ENCODE assay signal across 8 mouse cellular contexts in the genomic region with DNA sequence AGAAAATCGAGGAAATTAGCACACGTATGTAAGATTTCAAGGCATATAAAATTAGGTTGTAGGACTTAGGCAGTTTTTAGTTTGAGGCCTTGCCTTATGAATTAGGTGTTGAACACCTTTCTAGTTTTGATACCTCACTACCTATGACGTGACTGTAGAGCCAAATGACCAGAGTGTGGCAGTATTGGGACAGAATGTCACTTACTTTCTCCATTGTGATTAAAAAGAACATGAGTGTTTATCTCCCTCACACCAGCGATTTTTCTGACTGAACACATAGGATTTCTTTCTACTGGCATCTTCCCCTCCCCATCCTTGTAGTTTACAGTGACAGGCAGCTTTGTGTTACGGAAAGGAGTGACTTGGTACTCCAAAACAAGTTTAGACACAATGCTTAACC. TPM values are rescaled to one million over a fixed set of nuclear protein-coding genes. Genes with fewer than 3 reads are reported as not detected.
DNase-seq lines count a peak whose midpoint lies in the region; ATAC-seq and TF ChIP-seq lines count a peak whose summit lies in the region.

No protein-coding gene starts in this region.

- no peak overlapping the region for H3K4me3 ChIP-seq in forebrain, embryonic 12.5 days (replicated peaks)
- no peak overlapping the region for H3K4me3 ChIP-seq in forebrain, embryonic 10.5 days
- H3K4me3 ChIP-seq in heart, embryonic 12.5 days = peak overlapping the region; percentile 13; the same call in 1 of the 2 replicates
- H3K4me3 ChIP-seq in lung, adult 2 months (replicated peaks; ENCODE audit: extremely low read depth, low read depth, low read length) = no peak overlapping the region

- 54% methylated on average over 5 of the region's 5 CpGs for WGBS in forebrain, embryonic 12.5 days
- WGBS in forebrain, embryonic 10.5 days = 57% methylated on average over 5 of the region's 5 CpGs
- 37% methylated on average over 5 of the region's 5 CpGs for WGBS in heart, embryonic 12.5 days
- 35% methylated on average over 5 of the region's 5 CpGs for WGBS in lung, adult 2 months

- DNase-seq in forebrain, embryonic 10.5 days (ENCODE audit: extremely low spot score, low spot score) = no peak
- DNase-seq in right cerebral cortex, adult 2 months (ENCODE audit: low spot score in 2 of 2) = peak; percentile 48 to 50
- no peak for DNase-seq in right cerebral cortex, postnatal 14 days
- DNase-seq in lung, adult 2 months = no peak
- DNase-seq in thymus, postnatal 36 days = no peak
- no peak for DNase-seq in gastrocnemius, postnatal 25 days

- H3K9me3 ChIP-seq in forebrain, embryonic 12.5 days = no peaks in the 10 kb centered on the region
- no peaks in the 10 kb centered on the region for H3K9me3 ChIP-seq in forebrain, embryonic 10.5 days
- no peaks in the 10 kb centered on the region for H3K9me3 ChIP-seq in heart, embryonic 12.5 days (replicated peaks)

- no peak overlapping the region for H3K4me2 ChIP-seq in forebrain, embryonic 12.5 days
- peak overlapping the region; percentile 50 for H3K4me2 ChIP-seq in heart, embryonic 12.5 days

- H3K36me3 ChIP-seq in forebrain, embryonic 12.5 days (replicated peaks) = no peaks in the 10 kb centered on the region; the same call in 1 of the 2 replicates
- H3K36me3 ChIP-seq in forebrain, embryonic 10.5 days (replicated peaks) = no peaks in the 10 kb centered on the region
- peaks cover 20% of the 10 kb centered on the region for H3K36me3 ChIP-seq in heart, embryonic 12.5 days

- no peaks in the 10 kb centered on the region for H3K27me3 ChIP-seq in forebrain, embryonic 12.5 days
- H3K27me3 ChIP-seq in forebrain, embryonic 10.5 days (ENCODE audit: poor library complexity, severe bottlenecking) = no peaks in the 10 kb centered on the region
- no peaks in the 10 kb centered on the region for H3K27me3 ChIP-seq in heart, embryonic 12.5 days (replicated peaks)

- TF ChIP-seq POLR2A in lung, adult 2 months (IDR thresholded peaks at IDR 0.05; ENCODE audit: borderline replicate concordance, extremely low read depth, low read depth, low read length) = no peak

- no peak overlapping the region for H3K27ac ChIP-seq in forebrain, embryonic 12.5 days
- H3K27ac ChIP-seq in forebrain, embryonic 10.5 days = no peak overlapping the region
- no peak overlapping the region for H3K27ac ChIP-seq in heart, embryonic 12.5 days (ENCODE audit: poor library complexity, severe bottlenecking)

- ATAC-seq in forebrain, embryonic 12.5 days (ENCODE audit: low FRiP score) = peak; percentile 51; the same call in 1 of the 2 replicates
- no peak for ATAC-seq in heart, embryonic 12.5 days (ENCODE audit: insufficient number of reproducible peaks, low FRiP score)

- no peak overlapping the region for H3K9ac ChIP-seq in forebrain, embryonic 12.5 days
- peak overlapping the region; percentile 32; the same call in 1 of the 2 replicates for H3K9ac ChIP-seq in heart, embryonic 12.5 days

- 0 out of 2 replicates have a peak, but pooled peaks cover 3% of the 10 kb centered on the region for H3K4me1 ChIP-seq in forebrain, embryonic 12.5 days
- H3K4me1 ChIP-seq in forebrain, embryonic 10.5 days = 0 out of 2 replicates have a peak, but pooled peaks cover 7% of the 10 kb centered on the region
- no peaks in the 10 kb centered on the region for H3K4me1 ChIP-seq in heart, embryonic 12.5 days (replicated peaks)
- no peaks in the 10 kb centered on the region; the same call in 1 of the 2 replicates for H3K4me1 ChIP-seq in lung, adult 2 months (ENCODE audit: control insufficient read depth, insufficient read depth, low read length)

- TF ChIP-seq CTCF in lung, adult 2 months (IDR thresholded peaks at IDR 0.05; ENCODE audit: insufficient read depth, low read length) = peak; percentile 12; the same call in 1 of the 2 replicates

RNA-seq across cellular contexts. Expression of gene Ndfip2, which starts 55.5 kb away (rescaled TPM):
- polyA plus RNA-seq in forebrain, embryonic 12.5 days (2016; fragmentation: Nextera tagmentation; extraction: Ambion mirVana) = 61.5 and 65.7 TPM in 2 replicates
- 37.4 and 39.0 TPM in 2 replicates for polyA plus RNA-seq in forebrain, embryonic 10.5 days (2016; fragmentation: Nextera tagmentation; extraction: Ambion mirVana)
- polyA plus RNA-seq in heart, embryonic 12.5 days (2016; fragmentation: Nextera tagmentation; extraction: Ambion mirVana) = 57.4 and 61.1 TPM in 2 replicates
- 42.9 and 43.0 TPM in 2 replicates for polyA plus RNA-seq in lung, adult 2 months (2012; rRNA removed)
- 10 to 100 TPM; 13.2 to 13.3 TPM for total RNA-seq in gastrocnemius, postnatal 25 days (2021)

Comparison
In these comparisons a context has a peak if more than half of its experiments do, and no peak if none do; other contexts are left out.
1. DNase-seq: peak in right cerebral cortex, adult 2 months (2 of 2); none in forebrain, embryonic 10.5 days (single experiment), right cerebral cortex, postnatal 14 days (single experiment), lung, adult 2 months (single experiment), thymus, postnatal 36 days (0 of 2) and gastrocnemius, postnatal 25 days (single experiment).